Mouse (Mus musculus) intestine, embryonic 15.5 days (tissue): Measurements from ENCODE around the gene Gm27021. TPM values are rescaled to one million over a fixed set of nuclear protein-coding genes. Genes with fewer than 3 reads are reported as not detected.

Source experiments
- ATAC-seq: fragments of 200-750 bp; cut with Nextera tagmentation; 2 replicates; pipeline ENCODE4 v1.8.0; 2017; ENCODE audit warnings: moderate TSS enrichment, moderate library complexity
- H3K27ac ChIP-seq: fragments of 300-500 bp; sonication (generic); 2 replicates; pipeline ENCODE4 v1.5.1; 2015; ENCODE audit warnings: mild to moderate bottlenecking, inconsistent platforms
- H3K27me3 ChIP-seq: fragments of 300-500 bp; sonication (generic); replicated peaks from 2 replicates; pipeline ENCODE4 v1.6.1; 2015; ENCODE audit warnings: inconsistent platforms
- H3K36me3 ChIP-seq: fragments of 300-500 bp; sonication (generic); 2 replicates; pipeline ENCODE4 v1.6.1; 2015; ENCODE audit warnings: inconsistent platforms
- H3K4me1 ChIP-seq: fragments of 300-500 bp; sonication (generic); replicated peaks from 2 replicates; pipeline ENCODE4 v1.6.1; 2015; ENCODE audit warnings: inconsistent platforms
- H3K4me2 ChIP-seq: fragments of 300-500 bp; sonication (generic); replicated peaks from 2 replicates; pipeline ENCODE4 v1.6.1; 2015; ENCODE audit warnings: mild to moderate bottlenecking, inconsistent platforms
- H3K4me3 ChIP-seq: fragments of 300-500 bp; sonication (generic); replicated peaks from 2 replicates; pipeline ENCODE4 v1.5.1; 2015; ENCODE audit warnings: inconsistent platforms
- H3K9ac ChIP-seq: fragments of 300-500 bp; sonication (generic); 2 replicates; pipeline ENCODE4 v1.6.1; 2015; ENCODE audit warnings: inconsistent platforms
- H3K9me3 ChIP-seq: fragments of 300-500 bp; sonication (generic); 2 replicates; pipeline ENCODE4 v1.6.1; 2016; ENCODE audit warnings: inconsistent platforms
- WGBS: fragments of 180-500 bp; shearing (Covaris S2); methylation state at CpG from one replicate; pipeline ENCODE4 v1.1.7; 2015; 5-methylcytosine and 5-hydroxymethylcytosine counted together
- polyA plus RNA-seq: library from polyadenylated mRNA; unstranded; fragments of >200 nt; fragmentation: Nextera tagmentation; extraction: Ambion mirVana; gene quantifications from 2 replicates; pipeline ENCODE4 v1.2.1, GENCODE M21; 2015

Gene Gm27021
- polyA plus RNA-seq, 1 experiment from 2014 or later = 2.2 TPM

DNA sequence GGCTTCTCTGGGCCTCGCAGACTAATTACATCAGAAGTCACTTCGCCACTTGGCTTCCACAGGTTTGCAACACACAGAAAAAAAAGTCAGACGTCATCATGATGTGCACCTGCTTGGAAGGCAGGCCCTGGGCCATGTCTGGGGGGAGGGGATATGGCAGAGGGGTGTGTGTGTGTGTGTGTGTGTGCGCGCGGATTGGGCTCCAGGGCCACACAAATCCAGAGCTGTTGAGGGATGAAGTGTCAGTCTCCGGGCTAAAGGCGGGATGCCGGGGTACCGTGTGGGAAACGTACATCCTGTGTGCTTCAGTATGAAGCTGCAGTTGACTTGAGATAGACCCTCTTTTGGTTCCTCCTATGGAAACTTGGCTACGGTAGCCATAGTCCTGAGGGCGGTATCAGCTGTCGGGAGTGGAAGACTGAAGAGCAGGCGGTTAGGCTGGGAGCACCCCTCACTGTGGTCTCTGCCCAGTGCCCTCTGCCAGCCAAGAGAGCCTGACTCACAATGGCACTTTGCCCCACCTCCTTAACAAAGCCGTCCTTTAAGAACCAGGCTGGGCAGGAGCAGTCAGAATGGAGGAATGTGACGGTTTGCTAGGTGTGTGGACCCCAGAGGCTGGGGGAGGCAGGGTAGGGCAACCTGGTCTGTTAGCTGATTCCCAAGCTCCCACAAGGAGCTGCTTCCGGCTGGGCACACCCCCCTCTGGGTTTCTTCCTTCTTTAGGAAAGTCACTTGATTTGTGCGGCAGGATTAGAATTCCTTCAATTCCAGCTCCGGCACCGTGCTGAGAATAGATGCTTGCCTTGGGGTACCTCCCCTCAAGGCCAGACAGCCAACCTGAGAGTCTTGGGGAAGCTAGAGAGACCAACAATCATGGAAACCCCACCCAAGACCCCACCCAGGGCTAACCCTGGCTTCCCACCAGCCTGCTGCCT is 36.2 kb downstream of the Gm27021 start:
- Histone ChIP-seq H3K9me3 (no peaks in the 10 kb centered on the region), H3K36me3 (no peaks in the 10 kb centered on the region), H3K4me3 (no peak overlapping the region), H3K4me2 (no peak overlapping the region), H3K27me3 (peaks cover 11% of the 10 kb centered on the region), H3K4me1 (peaks cover 13% of the 10 kb centered on the region; the same call in 1 of the 2 replicates), H3K27ac (no peak overlapping the region), H3K9ac (no peak overlapping the region)
- WGBS = 80% methylated on average over 21 of the region's 21 CpGs
- ATAC-seq = no peak

DNA sequence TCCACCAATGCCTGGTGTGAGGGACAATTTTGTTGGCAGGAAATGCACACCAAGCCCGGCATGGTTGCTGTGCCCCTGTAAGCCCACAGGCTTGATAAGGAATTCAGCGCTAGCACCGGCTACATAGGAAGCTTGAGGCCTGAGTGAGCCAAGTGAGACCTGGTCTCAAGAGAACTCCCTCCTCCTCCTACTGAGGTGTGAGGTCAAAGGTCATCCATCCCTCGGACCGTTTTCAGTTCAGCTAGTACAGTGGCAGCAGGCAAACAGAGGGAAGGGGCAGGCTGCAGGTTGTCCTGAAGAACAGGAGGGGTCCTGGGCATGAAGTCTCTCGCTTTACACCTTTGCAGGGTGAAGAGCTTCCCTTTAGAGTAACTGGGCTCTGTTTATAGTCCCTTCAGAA is 37.0 kb downstream of the Gm27021 start:
- 45% methylated on average over 6 of the region's 6 CpGs for WGBS
- no peak overlapping the region for H3K4me2 ChIP-seq

GRCm38 (mm10) chr8:120630031-120630430 is 37.8 kb downstream of the Gm27021 start:
- Histone ChIP-seq H3K4me2 (no peak overlapping the region), H3K27ac (no peak overlapping the region), H3K27me3 (peaks cover 11% of the 10 kb centered on the region), H3K36me3 (no peaks in the 10 kb centered on the region), H3K4me3 (no peak overlapping the region), H3K4me1 (peaks cover 13% of the 10 kb centered on the region; the same call in 1 of the 2 replicates), H3K9me3 (no peaks in the 10 kb centered on the region), H3K9ac (no peak overlapping the region)
- ATAC-seq = no peak
- WGBS = 63% methylated on average over 5 of the region's 5 CpGs

More for the DNA sequence above, 37.0 kb downstream of the Gm27021 start:
- H3K27me3 ChIP-seq = peaks cover 11% of the 10 kb centered on the region
- H3K9ac ChIP-seq = no peak overlapping the region
- no peaks in the 10 kb centered on the region for H3K9me3 ChIP-seq
- no peak overlapping the region for H3K4me3 ChIP-seq
- H3K4me1 ChIP-seq = peaks cover 13% of the 10 kb centered on the region; the same call in 1 of the 2 replicates
- H3K36me3 ChIP-seq = no peaks in the 10 kb centered on the region
- ATAC-seq = no peak
- no peak overlapping the region for H3K27ac ChIP-seq

DNA sequence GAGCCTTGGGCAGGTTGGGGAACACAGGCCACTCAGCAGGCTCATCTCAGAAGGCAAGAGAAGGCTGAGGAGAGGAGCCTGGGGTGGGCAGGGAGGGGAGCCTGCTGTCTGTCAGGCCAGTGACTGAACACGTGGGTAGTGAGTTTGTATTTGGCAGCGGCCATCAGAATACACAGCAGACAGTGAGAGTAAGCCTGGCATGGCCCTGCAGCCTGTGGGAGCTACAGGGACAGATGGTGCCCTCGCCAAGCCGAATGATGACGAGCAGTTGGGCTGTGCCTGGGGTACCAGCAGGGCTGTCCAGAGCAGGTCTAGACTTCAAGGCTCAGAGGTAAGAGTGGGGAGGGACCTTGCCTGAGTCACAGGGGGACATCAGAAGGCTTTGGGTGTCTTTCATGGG is 40.6 kb downstream of the Gm27021 start:
- H3K4me3 ChIP-seq = no peak overlapping the region
- no peak overlapping the region for H3K9ac ChIP-seq
- H3K4me1 ChIP-seq = no peaks in the 10 kb centered on the region; the same call in 1 of the 2 replicates
- no peaks in the 10 kb centered on the region for H3K9me3 ChIP-seq
- no peaks in the 10 kb centered on the region for H3K36me3 ChIP-seq
- no peaks in the 10 kb centered on the region; the same call in 1 of the 2 replicates for H3K27me3 ChIP-seq
- no peak overlapping the region for H3K4me2 ChIP-seq
- ATAC-seq = no peak
- no peak overlapping the region for H3K27ac ChIP-seq
- 88% methylated on average over 5 of the region's 5 CpGs for WGBS

GRCm38 (mm10) chr8:120626461-120626860 is 41.4 kb downstream of the Gm27021 start:
- Histone ChIP-seq H3K4me2 (no peak overlapping the region), H3K36me3 (no peaks in the 10 kb centered on the region), H3K27me3 (no peaks in the 10 kb centered on the region; the same call in 1 of the 2 replicates), H3K27ac (no peak overlapping the region), H3K9ac (no peak overlapping the region), H3K4me1 (no peaks in the 10 kb centered on the region; the same call in 1 of the 2 replicates), H3K9me3 (no peaks in the 10 kb centered on the region), H3K4me3 (no peak overlapping the region)
- 63% methylated on average over 11 of the region's 11 CpGs for WGBS
- no peak for ATAC-seq

- Histone ChIP-seq H3K36me3 (no peaks in the 10 kb centered on the region), H3K9ac (no peak overlapping the region), H3K4me3 (no peak overlapping the region), H3K9me3 (no peaks in the 10 kb centered on the region), H3K27ac (no peak overlapping the region), H3K27me3 (no peaks in the 10 kb centered on the region; the same call in 1 of the 2 replicates), H3K4me2 (no peak overlapping the region), H3K4me1 (peaks cover 5% of the 10 kb centered on the region; the same call in 1 of the 2 replicates)
- 59% methylated on average over 2 of the region's 2 CpGs for WGBS
- ATAC-seq = 0 out of 2 replicates have a peak, but pooled peaks have one; percentile 17
Observed at GRCm38 (mm10) chr8:120623608-120624007, 44.3 kb downstream of the Gm27021 start.

DNA sequence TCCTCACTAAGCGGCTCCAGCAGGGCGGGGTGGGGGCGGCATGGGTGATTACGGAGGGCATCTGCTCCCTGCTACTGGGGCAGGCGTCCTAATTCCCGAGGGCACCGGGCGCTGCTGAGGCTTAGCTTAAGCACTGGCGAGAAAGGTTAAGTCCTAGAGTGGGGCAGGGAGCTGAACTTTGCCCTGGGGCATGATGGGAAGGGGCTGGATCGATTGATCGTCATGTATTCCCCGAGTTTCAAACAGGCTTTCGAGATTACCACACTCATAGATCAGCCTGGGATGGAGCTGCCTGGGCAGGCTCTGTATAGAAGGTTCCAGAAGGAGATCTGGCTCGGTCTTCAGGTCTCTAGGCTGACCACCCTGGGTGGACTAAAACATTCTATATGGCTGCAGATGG is 45.7 kb downstream of the Gm27021 start:
- Histone ChIP-seq H3K4me3 (no peak overlapping the region), H3K27me3 (no peaks in the 10 kb centered on the region; the same call in 1 of the 2 replicates), H3K4me1 (peaks cover 5% of the 10 kb centered on the region; the same call in 1 of the 2 replicates), H3K9me3 (no peaks in the 10 kb centered on the region), H3K4me2 (no peak overlapping the region), H3K36me3 (no peaks in the 10 kb centered on the region), H3K27ac (no peak overlapping the region), H3K9ac (no peak overlapping the region)
- ATAC-seq = no peak
- 64% methylated on average over 14 of the region's 14 CpGs for WGBS

DNA sequence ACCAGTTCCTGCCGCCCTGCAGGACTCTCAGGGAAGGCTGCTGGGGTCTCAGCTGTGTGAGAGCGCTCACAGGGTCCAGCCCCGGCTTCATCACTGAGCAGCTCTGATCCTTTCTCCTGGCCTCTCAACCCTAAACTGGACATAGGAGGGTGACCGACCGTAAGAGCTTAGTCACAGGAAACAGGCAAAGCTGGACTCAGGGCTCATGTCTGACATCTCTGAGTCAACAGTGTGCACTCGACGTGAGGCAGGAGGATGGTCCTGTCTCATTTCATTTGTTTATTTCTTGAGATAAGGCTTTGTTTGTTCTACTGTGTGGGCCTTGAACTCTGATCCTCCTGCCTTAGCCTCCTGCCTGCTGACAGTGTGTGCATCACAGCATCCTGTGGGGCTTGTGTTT is 47.4 kb downstream of the Gm27021 start:
- H3K9me3 ChIP-seq = no peaks in the 10 kb centered on the region
- H3K27ac ChIP-seq = no peak overlapping the region
- no peak for ATAC-seq
- WGBS = 38% methylated on average over 7 of the region's 7 CpGs
- H3K9ac ChIP-seq = no peak overlapping the region
- H3K36me3 ChIP-seq = no peaks in the 10 kb centered on the region
- no peak overlapping the region for H3K4me2 ChIP-seq
- H3K4me3 ChIP-seq = no peak overlapping the region
- no peaks in the 10 kb centered on the region; the same call in 1 of the 2 replicates for H3K27me3 ChIP-seq
- H3K4me1 ChIP-seq = peaks cover 5% of the 10 kb centered on the region; the same call in 1 of the 2 replicates

DNA sequence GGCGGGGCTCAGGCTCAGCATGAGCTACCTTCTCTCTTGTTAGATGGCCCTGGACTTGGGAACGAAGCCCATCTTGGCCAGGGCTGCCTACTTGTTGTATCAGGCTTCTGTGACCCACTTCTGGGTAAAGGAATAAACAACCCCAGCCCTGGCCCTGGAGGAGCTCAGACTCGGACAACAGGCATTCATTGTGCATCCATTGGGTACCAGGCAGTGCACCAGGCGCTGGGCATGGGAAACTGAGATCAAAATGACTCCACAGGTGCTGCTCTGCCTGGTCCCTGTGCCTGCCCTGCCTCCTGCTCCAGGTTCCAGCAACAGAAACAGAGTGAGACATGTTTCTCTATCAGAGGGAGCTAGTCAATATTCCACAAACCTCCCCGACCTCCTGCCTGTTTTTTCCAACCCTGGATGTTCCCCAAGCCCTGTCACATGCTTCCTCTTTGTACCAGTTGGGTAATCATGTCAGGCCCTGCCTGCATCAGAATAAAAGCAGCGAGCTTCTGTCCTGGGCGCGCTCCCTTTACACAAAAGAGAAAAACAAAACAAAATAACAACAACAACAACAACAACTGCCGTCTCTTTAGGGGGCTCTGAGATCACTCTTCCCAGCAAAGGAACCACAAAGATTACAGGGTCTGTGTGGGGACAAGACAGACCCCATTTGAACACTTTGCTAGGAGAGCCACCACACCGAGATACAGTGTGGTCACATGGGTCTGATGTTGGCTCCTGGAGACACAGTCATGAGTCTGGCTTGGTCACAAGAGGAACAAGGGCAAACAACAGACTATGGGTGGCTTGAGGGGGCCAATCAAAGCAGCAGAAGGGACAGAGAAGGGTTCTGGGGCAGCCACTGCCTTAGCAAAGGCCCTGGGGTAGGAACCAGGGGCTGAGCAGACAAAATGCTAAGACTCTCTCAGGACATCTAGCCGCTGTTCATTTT is 48.4 kb downstream of the Gm27021 start:
- 76% methylated on average over 11 of the region's 11 CpGs for WGBS
- no peak for ATAC-seq

GRCm38 (mm10) chr8:120618110-120618509 is 49.8 kb downstream of the Gm27021 start:
- no peaks in the 10 kb centered on the region for H3K36me3 ChIP-seq
- no peaks in the 10 kb centered on the region; the same call in 1 of the 2 replicates for H3K27me3 ChIP-seq
- peak; percentile 53; the same call in 1 of the 2 replicates for ATAC-seq
- H3K4me1 ChIP-seq = peaks cover 5% of the 10 kb centered on the region; the same call in 1 of the 2 replicates
- H3K4me3 ChIP-seq = no peak overlapping the region
- 2% methylated on average over 6 of the region's 6 CpGs for WGBS
- no peak overlapping the region for H3K27ac ChIP-seq
- H3K9me3 ChIP-seq = no peaks in the 10 kb centered on the region
- no peak overlapping the region for H3K4me2 ChIP-seq
- H3K9ac ChIP-seq = no peak overlapping the region

More for the DNA sequence above, 48.4 kb downstream of the Gm27021 start:
- no peak overlapping the region for H3K4me3 ChIP-seq
- H3K36me3 ChIP-seq = no peaks in the 10 kb centered on the region
- no peak overlapping the region for H3K4me2 ChIP-seq
- H3K4me1 ChIP-seq = peaks cover 5% of the 10 kb centered on the region; the same call in 1 of the 2 replicates
- no peaks in the 10 kb centered on the region for H3K9me3 ChIP-seq
- no peak overlapping the region for H3K27ac ChIP-seq
- H3K9ac ChIP-seq = no peak overlapping the region
- H3K27me3 ChIP-seq = no peaks in the 10 kb centered on the region; the same call in 1 of the 2 replicates

DNA sequence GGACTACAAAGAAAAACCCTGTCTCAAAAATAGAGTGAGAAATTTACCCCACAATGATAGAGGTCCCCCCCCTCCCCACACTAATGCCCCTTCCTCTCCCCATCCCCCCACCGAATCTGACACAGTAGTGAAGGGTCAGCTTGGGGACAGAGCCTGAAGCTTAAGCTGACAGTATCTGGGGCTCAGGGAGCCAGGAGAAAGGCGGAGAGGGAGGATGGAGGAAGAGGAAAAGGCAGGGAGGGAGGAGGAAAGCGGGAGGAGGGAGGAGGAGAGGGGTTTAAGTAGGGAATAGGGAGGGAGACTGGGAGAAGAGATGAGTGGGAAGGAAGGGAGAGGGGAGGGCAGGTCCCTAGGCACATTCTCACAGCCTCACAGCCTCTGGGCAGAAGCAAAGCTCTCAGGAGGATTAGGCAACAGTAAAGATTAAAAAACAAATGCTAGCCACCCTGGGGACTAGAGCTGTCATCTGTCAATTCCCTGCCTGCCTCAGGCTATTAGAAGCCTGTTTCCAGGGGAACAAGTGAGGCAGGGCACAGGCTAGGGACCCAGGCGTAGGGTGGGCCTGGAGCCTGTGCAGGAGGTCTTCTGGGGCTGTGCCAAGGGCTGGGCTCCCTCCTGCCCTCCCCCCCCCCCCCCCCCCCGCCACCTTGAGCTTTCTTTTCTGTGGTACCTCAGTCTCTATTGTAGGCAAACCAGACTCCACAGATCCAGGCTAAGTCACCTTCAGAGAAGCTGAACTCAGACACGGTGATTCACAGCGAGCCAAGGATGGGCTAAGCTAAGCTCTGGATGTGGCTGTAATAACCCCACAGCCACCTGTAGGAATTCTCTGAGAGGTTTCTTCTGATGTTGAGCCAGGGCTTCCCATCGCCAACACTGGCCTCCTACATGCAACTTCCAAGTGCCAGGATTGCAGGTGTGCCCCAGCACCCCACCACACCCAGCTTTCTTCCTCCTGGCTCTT is 50.9 kb downstream of the Gm27021 start:
- Histone ChIP-seq H3K9me3 (no peaks in the 10 kb centered on the region), H3K27me3 (no peaks in the 10 kb centered on the region; the same call in 1 of the 2 replicates), H3K4me1 (peaks cover 5% of the 10 kb centered on the region; the same call in 1 of the 2 replicates), H3K4me3 (no peak overlapping the region), H3K36me3 (no peaks in the 10 kb centered on the region), H3K27ac (no peak overlapping the region), H3K9ac (no peak overlapping the region), H3K4me2 (no peak overlapping the region)
- WGBS = 56% methylated on average over 7 of the region's 8 CpGs
- ATAC-seq = no peak
